Mouse (Mus musculus) kidney, adult 2 months (tissue): ENCODE data around the gene Asb15. TPM values are rescaled to one million over a fixed set of nuclear protein-coding genes. Genes with fewer than 3 reads are reported as not detected.

Source experiments
- DNase-seq: peaks from one replicate; pipeline ENCODE4 v3.0.0; 2021
- H3K27ac ChIP-seq: fragments of 200-500 bp; 2 replicates; pipeline ENCODE4 v1.5.1; 2012; ENCODE audit warnings: low read depth, low read length, control low read depth, inconsistent platforms; ENCODE audit not compliant: insufficient read depth
- H3K27me3 ChIP-seq: fragments of 200-500 bp; replicated peaks from 2 replicates; pipeline ENCODE4 v1.6.1; 2012; ENCODE audit warnings: mild to moderate bottlenecking, moderate library complexity, low read length, inconsistent platforms; ENCODE audit not compliant: control insufficient read depth, insufficient read depth
- H3K36me3 ChIP-seq: fragments of 200-500 bp; 2 replicates; pipeline ENCODE4 v1.6.1; 2012; ENCODE audit warnings: mild to moderate bottlenecking, moderate library complexity, low read length, inconsistent platforms; ENCODE audit not compliant: control insufficient read depth, insufficient read depth
- H3K4me1 ChIP-seq: fragments of 200-500 bp; 2 replicates; pipeline ENCODE4 v1.6.1; 2011; ENCODE audit warnings: low read length; ENCODE audit not compliant: control insufficient read depth, insufficient read depth
- H3K4me3 ChIP-seq: fragments of 200-500 bp; 2 replicates; pipeline ENCODE4 v1.5.1; 2011; ENCODE audit warnings: mild to moderate bottlenecking, low read depth, low read length, control low read depth; ENCODE audit not compliant: insufficient read depth
- CTCF ChIP-seq: fragments of 200-500 bp; conservative IDR thresholded peaks from 2 replicates; pipeline ENCODE4 v1.5.1; 2011; ENCODE audit warnings: low read depth, mild to moderate bottlenecking, control low read depth, low read length, moderate library complexity, mixed read lengths; ENCODE audit not compliant: insufficient read depth, insufficient read length
- POLR2A ChIP-seq: fragments of 200-500 bp; IDR thresholded peaks from one replicate; pipeline ENCODE4 v1.6.1; 2011; ENCODE audit warnings: low read depth, low read length, control low read depth
- WGBS: fragments of 180-500 bp; shearing (Covaris S2); methylation state at CpG from one replicate; pipeline ENCODE4 v1.1.7; 2018; 5-methylcytosine and 5-hydroxymethylcytosine counted together
- polyA plus RNA-seq: library from polyadenylated mRNA; depleted of rRNA; stranded (reverse); fragments of >200 nt; gene quantifications from 2 replicates; pipeline ENCODE4 v1.2.3, GENCODE M21; 2012; rRNA removed

Gene Asb15
- polyA plus RNA-seq = 2.6 and 3.8 TPM in 2 replicates

- no peak for TF ChIP-seq POLR2A
- TF ChIP-seq CTCF = no peak
- no peaks in the 10 kb centered on the region for H3K36me3 ChIP-seq
- peak within 1 kb of the TSS; percentile 69 for H3K27ac ChIP-seq
- no peaks in the 10 kb centered on the region for H3K27me3 ChIP-seq
- 30% methylated on average over 2 of the region's 2 CpGs for WGBS
- H3K4me1 ChIP-seq = peaks cover 26% of the 10 kb centered on the region; the same call in 1 of the 2 replicates
- no peak for DNase-seq
- H3K4me3 ChIP-seq = peak within 1 kb of the TSS; percentile 77
These were observed at the start of gene Asb15 for GRCm38 (mm10) chr6:24528064-24528243. Gene Asb15, plus strand, starts transcription at chr6:24528144.

DNA sequence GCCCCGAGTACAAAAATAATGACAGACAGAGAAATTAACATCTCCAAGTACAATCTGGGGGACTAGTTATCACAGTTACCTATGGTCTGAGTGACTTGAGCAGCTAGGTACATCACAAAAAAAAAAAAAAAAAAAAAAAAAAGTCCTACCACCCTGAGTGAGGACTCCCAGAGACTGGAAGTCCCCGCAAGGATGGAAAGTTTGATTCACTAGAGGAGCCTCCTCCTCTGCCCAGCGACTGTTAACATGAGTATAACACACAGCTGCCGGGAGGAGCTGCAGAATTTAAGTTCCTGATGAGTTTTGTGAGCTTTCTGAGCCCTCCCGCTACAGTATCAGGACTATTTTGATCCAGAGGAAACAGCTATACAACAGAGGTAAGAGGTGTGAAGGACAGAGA lies 41.4 kb upstream of the Asb15 start:
- Histone ChIP-seq H3K4me3 (no peak overlapping the region), H3K27ac (no peak overlapping the region), H3K27me3 (no peaks in the 10 kb centered on the region), H3K36me3 (no peaks in the 10 kb centered on the region), H3K4me1 (no peaks in the 10 kb centered on the region)
- TF ChIP-seq POLR2A (no peak), CTCF (no peak)
- WGBS = 78% methylated on average over 5 of the region's 5 CpGs
- DNase-seq = no peak

GRCm38 (mm10) chr6:24490341-24490740 lies 37.6 kb upstream of the Asb15 start:
- Histone ChIP-seq H3K36me3 (no peaks in the 10 kb centered on the region), H3K27me3 (no peaks in the 10 kb centered on the region), H3K4me1 (no peaks in the 10 kb centered on the region), H3K4me3 (no peak overlapping the region), H3K27ac (no peak overlapping the region)
- peak; percentile 16 for DNase-seq
- WGBS = 10% methylated on average over 1 of the region's 1 CpGs
- no peak for TF ChIP-seq POLR2A
- no peak for TF ChIP-seq CTCF

GRCm38 (mm10) chr6:24504141-24504540 lies 23.8 kb upstream of the Asb15 start:
- WGBS = 79% methylated on average over 2 of the region's 2 CpGs
- no peaks in the 10 kb centered on the region for H3K4me1 ChIP-seq

GRCm38 (mm10) chr6:24514552-24515284 lies 13.2 kb upstream of the Asb15 start, which contains the start of gene Iqub:
Gene Iqub, minus strand, starts transcription at chr6:24515067.
- Histone ChIP-seq H3K27ac (no peak within 1 kb of the TSS), H3K36me3 (peaks cover 3% of the 10 kb centered on the region; the same call in 1 of the 2 replicates), H3K4me3 (no peak within 1 kb of the TSS), H3K27me3 (no peaks in the 10 kb centered on the region), H3K4me1 (no peaks in the 10 kb centered on the region)
- TF ChIP-seq CTCF = no peak
- no peak for TF ChIP-seq POLR2A
- 26% methylated on average over 13 of the region's 13 CpGs for WGBS
- DNase-seq = peak; percentile 52

More at GRCm38 (mm10) chr6:24504141-24504540, 23.8 kb upstream of the Asb15 start:
- H3K27ac ChIP-seq = no peak overlapping the region
- no peak overlapping the region for H3K4me3 ChIP-seq
- DNase-seq = no peak
- H3K36me3 ChIP-seq = no peaks in the 10 kb centered on the region
- TF ChIP-seq CTCF (no peak), POLR2A (no peak)
- H3K27me3 ChIP-seq = no peaks in the 10 kb centered on the region

DNA sequence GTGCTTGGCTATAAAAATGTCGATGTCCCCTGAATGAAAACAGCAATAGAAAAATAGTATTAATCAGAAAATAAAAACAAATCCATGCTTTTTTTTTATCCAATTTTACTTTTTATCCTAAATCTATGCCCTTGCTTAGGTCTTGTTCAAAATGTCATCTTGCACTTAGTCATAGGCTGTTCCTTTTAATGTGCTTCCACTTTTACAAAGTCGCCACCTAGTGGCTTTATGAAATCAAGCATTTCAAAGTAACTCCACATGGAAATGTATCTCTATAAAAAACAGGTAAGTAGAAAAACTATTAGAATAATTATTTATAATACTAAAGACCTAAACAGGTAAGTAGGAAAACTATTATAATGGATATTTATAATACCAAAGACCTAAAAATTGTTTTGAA lies 11.7 kb upstream of the Asb15 start:
- peak; percentile 52 for DNase-seq
- Histone ChIP-seq H3K36me3 (peaks cover 7% of the 10 kb centered on the region), H3K4me1 (no peaks in the 10 kb centered on the region), H3K27ac (no peak overlapping the region), H3K27me3 (no peaks in the 10 kb centered on the region), H3K4me3 (no peak overlapping the region)
- 43% methylated on average over 2 of the region's 2 CpGs for WGBS
- no peak for TF ChIP-seq CTCF
- no peak for TF ChIP-seq POLR2A

- Histone ChIP-seq H3K4me1 (peaks cover 23% of the 10 kb centered on the region; the same call in 1 of the 2 replicates), H3K27ac (no peak overlapping the region), H3K27me3 (no peaks in the 10 kb centered on the region), H3K4me3 (no peak overlapping the region), H3K36me3 (peaks cover 5% of the 10 kb centered on the region; the same call in 1 of the 2 replicates)
- DNase-seq = no peak
- WGBS = 58% methylated on average over 3 of the region's 3 CpGs
- TF ChIP-seq POLR2A (no peak), CTCF (no peak)
These were observed 2.2 kb upstream of the Asb15 start for GRCm38 (mm10) chr6:24525705-24526104.
